Mouse (Mus musculus) midbrain, embryonic 16.5 days (tissue): ENCODE measurements at regions not wholly inside any gene's neighbourhood (a gene's known extent, or its start where the extent isn't known, plus 50 kb on each side); places are given as distances from the start of the nearest gene placed in this dataset.

Experiments
- ATAC-seq: fragments of 200-750 bp; cut with Nextera tagmentation; 2 replicates; pipeline ENCODE4 v1.8.0; 2017; ENCODE audit warnings: moderate TSS enrichment
- H3K27ac ChIP-seq: fragments of 300-500 bp; sonication (generic); 2 replicates; pipeline ENCODE4 v1.5.1; 2014; ENCODE audit warnings: mild to moderate bottlenecking, low read length, mixed read lengths
- H3K27me3 ChIP-seq: fragments of 300-500 bp; sonication (generic); 2 replicates; pipeline ENCODE4 v1.6.1; 2014; ENCODE audit warnings: low read depth, low read length, mixed read lengths; ENCODE audit not compliant: control insufficient read depth, insufficient read depth
- H3K36me3 ChIP-seq: fragments of 300-500 bp; sonication (generic); 2 replicates; pipeline ENCODE4 v1.6.1; 2014; ENCODE audit warnings: mild to moderate bottlenecking, low read length, moderate library complexity, mixed read lengths; ENCODE audit not compliant: control insufficient read depth, insufficient read depth
- H3K4me1 ChIP-seq: fragments of 300-500 bp; sonication (generic); 2 replicates; pipeline ENCODE4 v1.6.1; 2014; ENCODE audit warnings: mild to moderate bottlenecking, low read length, mixed read lengths; ENCODE audit not compliant: control insufficient read depth, insufficient read depth
- H3K4me2 ChIP-seq: fragments of 300-500 bp; sonication (generic); 2 replicates; pipeline ENCODE4 v1.6.1; 2014; ENCODE audit warnings: mild to moderate bottlenecking, low read length, mixed read lengths
- H3K4me3 ChIP-seq: fragments of 300-500 bp; sonication (generic); 2 replicates; pipeline ENCODE4 v1.5.1; 2014; ENCODE audit warnings: low read depth, mild to moderate bottlenecking, low read length, moderate library complexity, mixed read lengths
- H3K9ac ChIP-seq: fragments of 300-500 bp; sonication (generic); 2 replicates; pipeline ENCODE4 v1.6.1; 2014; ENCODE audit warnings: low read depth, low read length, mixed read lengths
- H3K9me3 ChIP-seq: fragments of 300-500 bp; sonication (generic); replicated peaks from 2 replicates; pipeline ENCODE4 v1.6.1; 2014; ENCODE audit warnings: mild to moderate bottlenecking, low read length, mixed read lengths; ENCODE audit not compliant: control insufficient read depth, poor library complexity, severe bottlenecking
- whole genome bisulfite sequencing: fragments of 180-500 bp; shearing (Covaris S2); extraction: QIAGEN DNeasy Blood & Tissue Kit; methylation state at CpG from one replicate; pipeline ENCODE4 v1.1.7; 2014; 5-methylcytosine and 5-hydroxymethylcytosine counted together

DNA sequence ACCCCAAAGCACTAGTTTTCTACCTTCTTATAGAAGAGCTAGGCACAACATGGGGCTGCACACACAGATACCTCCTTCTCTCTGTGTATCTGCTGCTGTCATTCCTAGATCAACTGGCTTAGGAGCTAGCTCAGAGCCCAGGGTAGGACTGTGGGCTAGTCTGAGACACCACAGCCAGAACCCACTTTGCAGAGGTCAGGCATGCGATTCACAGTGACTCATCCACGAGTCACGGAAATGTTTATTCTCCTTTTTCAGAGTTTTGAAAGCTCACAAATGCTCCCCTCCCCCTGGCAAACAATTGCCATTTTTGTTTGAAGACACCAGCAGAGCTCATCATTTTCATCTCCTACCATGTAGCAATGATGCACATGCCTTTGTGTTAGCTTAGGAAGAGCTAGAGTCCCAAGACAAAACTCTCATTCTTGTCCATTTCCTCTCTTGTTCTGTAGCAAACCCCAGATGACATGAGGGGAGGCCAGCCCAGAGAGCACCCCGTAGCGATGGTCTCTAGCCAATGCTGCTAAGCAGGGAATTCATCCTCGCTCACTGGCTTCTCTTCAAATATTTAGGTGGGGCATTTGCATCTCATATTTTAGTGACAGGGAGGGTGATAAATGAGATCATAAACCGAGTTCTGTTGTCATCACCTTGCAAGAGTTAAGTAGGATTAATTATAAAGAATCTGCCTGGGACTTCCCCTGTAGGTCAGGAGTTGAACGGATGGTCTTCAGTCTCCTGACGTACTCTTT lies 108.4 kb upstream of the Twist2 start:
- H3K36me3 ChIP-seq = no peaks in the 10 kb centered on the region
- ATAC-seq = no peak

GRCm38 (mm10) chr1:91697053-91697452 lies 104.2 kb upstream of the Twist2 start:
- 85% methylated on average over 8 of the region's 8 CpGs for WGBS
- H3K4me2 ChIP-seq = no peak overlapping the region
- no peak overlapping the region for H3K27ac ChIP-seq
- H3K27me3 ChIP-seq = no peaks in the 10 kb centered on the region
- no peak overlapping the region for H3K4me3 ChIP-seq
- H3K36me3 ChIP-seq = no peaks in the 10 kb centered on the region
- H3K9me3 ChIP-seq = no peaks in the 10 kb centered on the region
- no peaks in the 10 kb centered on the region for H3K4me1 ChIP-seq
- H3K9ac ChIP-seq = no peak overlapping the region
- no peak for ATAC-seq

More for the DNA sequence above, 108.4 kb upstream of the Twist2 start:
- no peaks in the 10 kb centered on the region for H3K27me3 ChIP-seq
- no peak overlapping the region for H3K4me3 ChIP-seq
- 92% methylated on average over 9 of the region's 9 CpGs for WGBS
- no peaks in the 10 kb centered on the region for H3K4me1 ChIP-seq
- H3K27ac ChIP-seq = no peak overlapping the region
- H3K9ac ChIP-seq = no peak overlapping the region
- H3K4me2 ChIP-seq = no peak overlapping the region
- no peaks in the 10 kb centered on the region; the same call in 1 of the 2 replicates for H3K9me3 ChIP-seq

- Histone ChIP-seq H3K4me1 (no peaks in the 10 kb centered on the region), H3K9ac (no peak overlapping the region), H3K27me3 (no peaks in the 10 kb centered on the region), H3K4me3 (no peak overlapping the region), H3K4me2 (no peak overlapping the region), H3K9me3 (no peaks in the 10 kb centered on the region), H3K27ac (no peak overlapping the region), H3K36me3 (no peaks in the 10 kb centered on the region)
- no peak for ATAC-seq
- 86% methylated on average over 12 of the region's 12 CpGs for WGBS
Observed at GRCm38 (mm10) chr1:91701475-91701874, 99.8 kb upstream of the Twist2 start.

DNA sequence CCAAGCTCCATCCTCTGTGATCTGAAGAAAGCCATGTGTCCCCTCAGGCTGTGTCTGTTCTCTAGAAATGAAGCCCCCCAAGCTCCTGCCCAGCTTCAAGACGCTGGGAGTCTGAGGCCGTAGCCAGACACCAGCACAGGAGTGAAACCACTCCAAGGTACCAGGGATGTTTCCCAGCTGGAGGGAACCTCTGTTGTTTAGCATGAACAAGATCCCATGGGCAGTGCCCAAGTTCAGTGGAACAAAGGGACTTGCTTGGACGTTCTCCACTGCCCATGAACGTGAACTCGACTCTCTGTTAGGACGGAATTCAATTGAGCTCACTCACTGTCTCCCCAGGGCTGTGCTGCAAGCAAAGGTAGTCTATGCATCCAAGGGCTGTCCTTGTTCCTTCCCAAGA lies 99.2 kb upstream of the Twist2 start:
- Histone ChIP-seq H3K4me3 (no peak overlapping the region), H3K27me3 (no peaks in the 10 kb centered on the region), H3K4me1 (no peaks in the 10 kb centered on the region), H3K9ac (no peak overlapping the region), H3K36me3 (no peaks in the 10 kb centered on the region), H3K4me2 (no peak overlapping the region), H3K27ac (no peak overlapping the region), H3K9me3 (no peaks in the 10 kb centered on the region)
- ATAC-seq = no peak
- 90% methylated on average over 6 of the region's 6 CpGs for WGBS

DNA sequence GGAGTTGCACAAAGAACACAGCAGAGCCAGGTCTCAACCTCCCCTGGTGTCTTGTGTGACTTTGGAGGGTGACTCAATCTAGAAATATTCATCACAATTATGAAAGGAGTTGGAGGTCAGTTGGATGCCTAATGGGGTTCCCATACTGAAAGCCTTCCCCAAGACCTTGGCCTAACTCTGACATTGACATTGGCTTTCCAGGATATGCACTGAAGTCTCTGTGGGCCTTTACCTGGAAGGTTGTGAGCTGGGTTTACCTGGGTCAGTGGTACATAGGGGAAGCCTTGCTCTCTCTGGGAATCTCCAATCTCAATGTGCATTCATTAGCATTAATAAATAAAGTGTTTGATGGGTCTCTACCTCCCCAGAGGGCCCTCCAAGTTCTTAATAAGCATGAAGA lies 98.5 kb upstream of the Twist2 start:
- Histone ChIP-seq H3K27me3 (no peaks in the 10 kb centered on the region), H3K9ac (no peak overlapping the region), H3K27ac (no peak overlapping the region), H3K9me3 (no peaks in the 10 kb centered on the region), H3K4me3 (no peak overlapping the region), H3K4me1 (no peaks in the 10 kb centered on the region), H3K4me2 (no peak overlapping the region), H3K36me3 (no peaks in the 10 kb centered on the region)
- ATAC-seq = no peak

- H3K27me3 ChIP-seq = no peaks in the 10 kb centered on the region
- H3K27ac ChIP-seq = no peak overlapping the region
- H3K9me3 ChIP-seq = no peaks in the 10 kb centered on the region
- no peaks in the 10 kb centered on the region for H3K4me1 ChIP-seq
- no peak overlapping the region for H3K4me2 ChIP-seq
- H3K9ac ChIP-seq = no peak overlapping the region
- no peak overlapping the region for H3K4me3 ChIP-seq
- no peak for ATAC-seq
- no peaks in the 10 kb centered on the region for H3K36me3 ChIP-seq
- WGBS = 77% methylated on average over 9 of the region's 9 CpGs
Observed at GRCm38 (mm10) chr1:91705451-91705850, 95.8 kb upstream of the Twist2 start.

GRCm38 (mm10) chr1:91708550-91709243 lies 92.6 kb upstream of the Twist2 start:
- whole genome bisulfite sequencing = 74% methylated on average over 7 of the region's 7 CpGs
- ATAC-seq = no peak

DNA sequence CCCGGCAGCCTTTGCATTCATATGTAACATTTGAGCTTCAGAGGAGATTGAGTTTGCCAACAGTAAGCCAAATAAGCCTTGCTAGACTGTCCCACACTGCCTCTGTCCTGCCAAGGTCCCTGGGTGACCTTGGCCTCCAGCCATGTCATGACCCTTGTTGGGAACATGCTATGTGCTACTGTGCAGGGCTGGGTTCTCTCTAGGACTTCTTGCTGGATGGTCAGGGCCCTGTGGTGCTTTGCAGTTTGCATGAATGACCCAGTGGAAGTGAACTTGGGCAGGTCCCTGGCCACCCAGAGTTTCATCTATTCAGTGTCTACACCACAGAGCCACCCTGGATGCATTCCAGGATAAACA lies 92.0 kb upstream of the Twist2 start:
- Histone ChIP-seq H3K9me3 (no peaks in the 10 kb centered on the region), H3K36me3 (no peaks in the 10 kb centered on the region), H3K27ac (no peak overlapping the region), H3K9ac (no peak overlapping the region), H3K4me3 (no peak overlapping the region), H3K27me3 (no peaks in the 10 kb centered on the region), H3K4me1 (no peaks in the 10 kb centered on the region), H3K4me2 (no peak overlapping the region)
- WGBS = 93% methylated on average over 1 of the region's 1 CpGs
- no peak for ATAC-seq

More at GRCm38 (mm10) chr1:91708550-91709243, 92.6 kb upstream of the Twist2 start:
- no peaks in the 10 kb centered on the region for H3K27me3 ChIP-seq
- H3K9me3 ChIP-seq = no peaks in the 10 kb centered on the region
- no peak overlapping the region for H3K9ac ChIP-seq
- H3K4me3 ChIP-seq = no peak overlapping the region
- no peak overlapping the region for H3K4me2 ChIP-seq
- no peak overlapping the region for H3K27ac ChIP-seq
- no peaks in the 10 kb centered on the region for H3K36me3 ChIP-seq
- H3K4me1 ChIP-seq = no peaks in the 10 kb centered on the region

DNA sequence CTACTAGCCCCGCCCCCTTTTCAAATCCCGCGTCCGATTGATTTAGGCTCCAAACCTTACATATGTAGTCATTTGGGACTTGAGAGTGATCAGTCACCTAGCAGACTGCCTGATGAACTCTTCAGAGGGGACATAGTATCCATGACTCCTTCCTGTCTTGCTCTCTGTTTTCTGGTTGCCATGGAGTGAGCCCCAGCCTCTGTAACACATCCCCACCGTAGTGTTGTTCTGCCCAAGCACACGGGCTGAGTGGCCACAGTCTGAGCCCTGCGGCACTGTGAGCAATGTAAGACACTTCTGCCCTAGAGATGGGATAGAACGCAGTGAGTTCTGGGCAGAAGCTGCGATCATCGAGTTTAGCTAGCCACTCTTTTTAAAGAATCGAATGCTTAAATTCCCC lies 88.1 kb upstream of the Twist2 start:
- Histone ChIP-seq H3K36me3 (no peaks in the 10 kb centered on the region), H3K27ac (no peak overlapping the region), H3K27me3 (no peaks in the 10 kb centered on the region), H3K9ac (no peak overlapping the region), H3K4me2 (no peak overlapping the region), H3K9me3 (no peaks in the 10 kb centered on the region), H3K4me1 (no peaks in the 10 kb centered on the region), H3K4me3 (no peak overlapping the region)
- ATAC-seq = no peak
- WGBS = 89% methylated on average over 11 of the region's 11 CpGs
